In genomic region chr5:28174086-28174485, GRCm38 (mm10) we compare ENCODE assay signal across 20 mouse cellular contexts. TPM values are rescaled to one million over a fixed set of nuclear protein-coding genes. Genes with fewer than 3 reads are reported as not detected.
A peak's percentile ranks its signal among the peaks of the same experiment; 100 is the strongest.
DNase-seq lines count a peak whose midpoint lies in the region; ATAC-seq and TF ChIP-seq lines count a peak whose summit lies in the region.
"Had no signal": no experiment of that assay in that cellular context is flagged by ENCODE, and none has a peak within 500 bp of the region (broad histone marks: within the 10 kb centered on the region; RNA-seq: fewer than 3 reads in every experiment).

No protein-coding gene starts in this region.

- no peak overlapping the region for H3K27ac ChIP-seq in embryonic facial prominence, embryonic 10.5 days (replicated peaks)
- peak overlapping the region; percentile 13; the same call in 1 of the 2 replicates for H3K27ac ChIP-seq in hindbrain, embryonic 16.5 days (ENCODE audit: low read depth, low read length)
- peak overlapping the region; percentile 68 for H3K27ac ChIP-seq in midbrain, embryonic 15.5 days
- H3K27ac ChIP-seq in liver, postnatal 0 days (ENCODE audit: low read depth) = no peak overlapping the region
- H3K27ac ChIP-seq: heart, embryonic 13.5 days; limb, embryonic 12.5 days; liver, embryonic 13.5 days had no signal

- no peak overlapping the region for H3K4me3 ChIP-seq in embryonic facial prominence, embryonic 10.5 days
- H3K4me3 ChIP-seq in hindbrain, embryonic 16.5 days (ENCODE audit: low read length) = no peak overlapping the region
- no peak overlapping the region for H3K4me3 ChIP-seq in midbrain, embryonic 15.5 days
- H3K4me3 ChIP-seq in liver, postnatal 0 days (ENCODE audit: low read depth, low read length) = no peak overlapping the region
- H3K4me3 ChIP-seq: heart, embryonic 13.5 days; limb, embryonic 12.5 days; liver, embryonic 13.5 days had no signal

- no peaks in the 10 kb centered on the region for H3K9me3 ChIP-seq in embryonic facial prominence, embryonic 10.5 days
- no peaks in the 10 kb centered on the region for H3K9me3 ChIP-seq in hindbrain, embryonic 16.5 days (ENCODE audit: control insufficient read depth, low read length)
- H3K9me3 ChIP-seq in midbrain, embryonic 15.5 days = no peaks in the 10 kb centered on the region
- no peaks in the 10 kb centered on the region for H3K9me3 ChIP-seq in liver, postnatal 0 days (ENCODE audit: low read length)
- H3K9me3 ChIP-seq: heart, embryonic 13.5 days; limb, embryonic 12.5 days; liver, embryonic 13.5 days had no signal

- H3K27me3 ChIP-seq in embryonic facial prominence, embryonic 10.5 days (replicated peaks; ENCODE audit: low read depth, poor library complexity, severe bottlenecking) = peaks cover 99% of the 10 kb centered on the region
- peaks cover 65% of the 10 kb centered on the region for H3K27me3 ChIP-seq in hindbrain, embryonic 16.5 days (replicated peaks; ENCODE audit: control insufficient read depth, insufficient read depth, low read length)
- peaks cover 48% of the 10 kb centered on the region for H3K27me3 ChIP-seq in midbrain, embryonic 15.5 days (replicated peaks)
- H3K27me3 ChIP-seq in liver, postnatal 0 days (ENCODE audit: insufficient read depth, low read length) = peaks cover 82% of the 10 kb centered on the region

- DNase-seq in heart, adult 11 months = peak; percentile 76
- DNase-seq in heart, adult 9 months (ENCODE audit: low spot score in 2 of 2) = no peak
- DNase-seq in embryonic facial prominence, embryonic 10.5 days (ENCODE audit: low spot score) = peak; percentile 27
- no peak for DNase-seq in thymus, postnatal 25 days
- DNase-seq in liver, postnatal 0 days = no peak
- DNase-seq in thymus, postnatal 10 days (ENCODE audit: low spot score in 2 of 2) = no peak
- DNase-seq: adrenal gland, postnatal 25 days; gastrocnemius, postnatal 36 days; heart, postnatal 36 days; liver, embryonic 13.5 days had no signal

- WGBS in embryonic facial prominence, embryonic 10.5 days = under 1% methylated on average over 9 of the region's 9 CpGs
- 1% methylated on average over 9 of the region's 9 CpGs for WGBS in hindbrain, embryonic 16.5 days
- 5% methylated on average over 9 of the region's 9 CpGs for WGBS in midbrain, embryonic 15.5 days
- 3% methylated on average over 9 of the region's 9 CpGs for WGBS in liver, postnatal 0 days (ENCODE audit: insufficient replicate concordance)

- H3K4me2 ChIP-seq in hindbrain, embryonic 16.5 days (ENCODE audit: low read length) = 0 out of 2 replicates have a peak overlapping the region, but pooled peaks have one; percentile 19
- peak overlapping the region; percentile 27 for H3K4me2 ChIP-seq in midbrain, embryonic 15.5 days
- no peak overlapping the region for H3K4me2 ChIP-seq in liver, postnatal 0 days (ENCODE audit: low read depth, low read length)
- H3K4me2 ChIP-seq: heart, embryonic 13.5 days; limb, embryonic 12.5 days; liver, embryonic 13.5 days had no signal

- ATAC-seq in hindbrain, embryonic 16.5 days = no peak
- no peak for ATAC-seq in midbrain, embryonic 15.5 days (replicated peaks)
- no peak for ATAC-seq in liver, postnatal 0 days
- ATAC-seq: activated CD4-positive, CD25-positive, alpha-beta regulatory T cell, adult 4 months; forebrain, embryonic 14.5 days; intestine, embryonic 16.5 days; lung, postnatal 0 days had no signal

- H3K4me1 ChIP-seq in embryonic facial prominence, embryonic 10.5 days = peaks cover 10% of the 10 kb centered on the region
- H3K4me1 ChIP-seq in hindbrain, embryonic 16.5 days (ENCODE audit: control insufficient read depth, insufficient read depth, low read depth, low read length) = peaks cover 4% of the 10 kb centered on the region; the same call in 1 of the 2 replicates
- peaks cover 15% of the 10 kb centered on the region for H3K4me1 ChIP-seq in midbrain, embryonic 15.5 days
- no peaks in the 10 kb centered on the region for H3K4me1 ChIP-seq in liver, postnatal 0 days (ENCODE audit: insufficient read depth)
- H3K4me1 ChIP-seq: limb, embryonic 12.5 days; liver, embryonic 13.5 days had no signal

- H3K9ac ChIP-seq in hindbrain, embryonic 16.5 days (ENCODE audit: low read depth, low read length) = no peak overlapping the region
- H3K9ac ChIP-seq in midbrain, embryonic 15.5 days = no peak overlapping the region
- H3K9ac ChIP-seq in liver, postnatal 0 days (replicated peaks) = no peak overlapping the region
- H3K9ac ChIP-seq: heart, embryonic 13.5 days; limb, embryonic 12.5 days; liver, embryonic 13.5 days had no signal

- no peak for TF ChIP-seq EP300 in liver, postnatal 0 days (IDR thresholded peaks at IDR 0.05; ENCODE audit: low read depth)

- no peak for TF ChIP-seq CTCF in liver, postnatal 0 days (IDR thresholded peaks at IDR 0.05; ENCODE audit: low read depth)

- no peaks in the 10 kb centered on the region for H3K36me3 ChIP-seq in embryonic facial prominence, embryonic 10.5 days (replicated peaks)
- H3K36me3 ChIP-seq in hindbrain, embryonic 16.5 days (ENCODE audit: control insufficient read depth, insufficient read depth, low read length) = no peaks in the 10 kb centered on the region
- H3K36me3 ChIP-seq in midbrain, embryonic 15.5 days (replicated peaks) = no peaks in the 10 kb centered on the region
- no peaks in the 10 kb centered on the region for H3K36me3 ChIP-seq in liver, postnatal 0 days (replicated peaks; ENCODE audit: insufficient read depth, low read length)
- H3K36me3 ChIP-seq: heart, embryonic 13.5 days; limb, embryonic 12.5 days; liver, embryonic 13.5 days had no signal

RNA-seq across cellular contexts. Expression of gene En2, which starts 8.6 kb away (rescaled TPM):
- polyA plus RNA-seq in embryonic facial prominence, embryonic 10.5 days (2016; fragmentation: Nextera tagmentation; extraction: Ambion mirVana) = 0.05 TPM in 1 of 2 replicates, not detected in the other
- 0.40 and 0.55 TPM in 2 replicates for polyA plus RNA-seq in hindbrain, embryonic 16.5 days (2015; fragmentation: Nextera tagmentation; extraction: Ambion mirVana)
- polyA plus RNA-seq in midbrain, embryonic 15.5 days (2015; fragmentation: Nextera tagmentation; extraction: Ambion mirVana) = 0.93 and 1.5 TPM in 2 replicates
- polyA plus RNA-seq in liver, postnatal 0 days (2015; fragmentation: Nextera tagmentation; extraction: Ambion mirVana) = not detected in 2 replicates
- polyA plus RNA-seq: activated CD4-positive, CD25-positive, alpha-beta regulatory T cell, adult 4 months; C2C12; forebrain, embryonic 14.5 days; heart, embryonic 13.5 days; intestine, embryonic 16.5 days; limb, embryonic 12.5 days; liver, embryonic 13.5 days; lung, postnatal 0 days; small intestine, adult 2 months had no signal

Comparison
In these comparisons a context has a peak if more than half of its experiments do, and no peak if none do; other contexts are left out.
1. DNase-seq: peak in heart, adult 11 months (single experiment) and embryonic facial prominence, embryonic 10.5 days (single experiment); none in heart, adult 9 months (0 of 2), thymus, postnatal 25 days (single experiment), liver, postnatal 0 days (single experiment) and thymus, postnatal 10 days (0 of 2).
2. H3K27ac ChIP-seq: peak in hindbrain, embryonic 16.5 days (single experiment) and midbrain, embryonic 15.5 days (single experiment); none in embryonic facial prominence, embryonic 10.5 days (single experiment) and liver, postnatal 0 days (single experiment).